Mouse (Mus musculus): Measurements from ENCODE around the gene Zfp358. TPM values are rescaled to one million over a fixed set of nuclear protein-coding genes. Genes with fewer than 3 reads are reported as not detected.

Zfp358 gene
- total and polyA plus RNA-seq, 2 experiments from 2014 or later, result 64.7 to 85.3 TPM

DNA sequence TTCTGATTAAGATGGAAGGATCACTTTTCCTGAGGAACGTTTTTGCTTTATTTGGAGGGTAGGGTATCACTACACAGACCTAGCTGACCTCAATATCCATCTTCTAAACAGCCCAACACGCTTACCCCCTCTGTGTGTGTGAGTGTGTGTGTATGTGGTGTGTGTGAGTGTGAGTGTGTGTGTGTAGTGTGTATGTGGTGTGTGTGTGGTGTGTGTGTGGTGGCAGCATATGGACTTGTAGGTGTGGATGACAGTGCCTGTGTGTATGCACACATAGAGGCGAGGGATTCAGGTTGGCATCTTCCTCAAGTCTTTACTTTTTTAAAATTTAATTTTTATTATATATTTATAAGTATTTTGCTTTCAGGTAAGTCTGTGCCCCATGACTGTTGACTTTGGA lies 5.6 kb downstream of the Zfp358 start:
- DNase-seq, result no peak
- TF ChIP-seq CTCF (IDR thresholded peaks at IDR 0.05; ENCODE audit: low read depth), result no peak
- no peak overlapping the region for H3K27ac ChIP-seq (ENCODE audit: low read depth, low read length)
- 86% methylated on average over 3 of the region's 3 CpGs for WGBS
- no peak overlapping the region for H3K9ac ChIP-seq
- no peaks in the 10 kb centered on the region for H3K9me3 ChIP-seq (ENCODE audit: low read length)
- no peaks in the 10 kb centered on the region for H3K27me3 ChIP-seq (ENCODE audit: insufficient read depth, low read length)
- no peak for ATAC-seq
- no peak overlapping the region for H3K4me3 ChIP-seq (ENCODE audit: low read depth, low read length)
- peaks cover 8% of the 10 kb centered on the region for H3K4me1 ChIP-seq (ENCODE audit: insufficient read depth)
- H3K4me2 ChIP-seq (ENCODE audit: low read depth), result no peak overlapping the region
- peaks cover 23% of the 10 kb centered on the region for H3K36me3 ChIP-seq (ENCODE audit: insufficient read depth)

- Histone ChIP-seq H3K9me3 (ENCODE audit: low read length) (no peaks in the 10 kb centered on the region), H3K9ac (peak overlapping the region; percentile 66), H3K36me3 (ENCODE audit: insufficient read depth) (peaks cover 27% of the 10 kb centered on the region), H3K4me3 (ENCODE audit: low read depth, low read length) (peak overlapping the region; percentile 97), H3K4me1 (ENCODE audit: insufficient read depth) (peaks cover 8% of the 10 kb centered on the region), H3K4me2 (ENCODE audit: low read depth) (peak overlapping the region; percentile 82), H3K27ac (ENCODE audit: low read depth, low read length) (peak overlapping the region; percentile 89), H3K27me3 (ENCODE audit: insufficient read depth, low read length) (no peaks in the 10 kb centered on the region)
- ATAC-seq (peak; percentile 47), DNase-seq (no peak)
- no peak for TF ChIP-seq CTCF (IDR thresholded peaks at IDR 0.05; ENCODE audit: low read depth)
- 4% methylated on average over 8 of the region's 8 CpGs for WGBS
These were observed 6.8 kb downstream of the Zfp358 start for GRCm38 (mm10) chr8:3499751-3500150.

GRCm38 (mm10) chr8:3500235-3501090 lies 7.5 kb downstream of the Zfp358 start, which contains the start of gene Mcoln1:
Mcoln1 (plus strand) TSS chr8:3500457.
- H3K36me3 ChIP-seq (ENCODE audit: insufficient read depth), result peaks cover 23% of the 10 kb centered on the region
- under 1% methylated on average over 59 of the region's 70 CpGs for WGBS
- H3K27me3 ChIP-seq (ENCODE audit: insufficient read depth, low read length), result no peaks in the 10 kb centered on the region
- H3K9me3 ChIP-seq (ENCODE audit: low read length), result no peaks in the 10 kb centered on the region
- peak within 1 kb of the TSS; percentile 97 for H3K4me3 ChIP-seq (ENCODE audit: low read depth, low read length)
- peaks cover 8% of the 10 kb centered on the region for H3K4me1 ChIP-seq (ENCODE audit: insufficient read depth)
- H3K4me2 ChIP-seq (ENCODE audit: low read depth), result peak within 1 kb of the TSS; percentile 82
- DNase-seq, result peak; percentile 99
- peak; percentile 31 for TF ChIP-seq CTCF (IDR thresholded peaks at IDR 0.05; ENCODE audit: low read depth)
- peak within 1 kb of the TSS; percentile 66 for H3K9ac ChIP-seq
- ATAC-seq, result peak; percentile 90
- H3K27ac ChIP-seq (ENCODE audit: low read depth, low read length), result peak within 1 kb of the TSS; percentile 89

DNA sequence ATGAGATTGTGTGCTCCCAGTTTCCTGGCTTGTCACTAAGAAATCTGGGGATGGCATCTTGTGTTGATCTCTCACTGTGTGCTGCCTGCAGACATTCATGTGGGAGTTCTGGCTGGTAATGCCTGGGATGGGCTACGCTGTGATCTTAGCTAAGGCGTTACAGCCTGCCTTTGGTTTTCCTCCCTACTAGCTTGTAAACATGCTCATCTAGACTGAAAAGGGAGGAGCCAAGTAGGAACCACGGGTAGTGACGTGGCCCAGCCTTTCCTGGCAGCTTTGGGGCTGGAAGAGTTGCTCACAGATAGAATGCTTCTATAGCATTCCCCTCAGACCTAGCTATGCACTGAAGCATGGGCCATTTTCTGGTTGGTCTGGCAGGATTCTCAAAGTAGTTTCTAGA lies 9.3 kb downstream of the Zfp358 start:
- WGBS, result 62% methylated on average over 4 of the region's 4 CpGs
- Histone ChIP-seq H3K27ac (ENCODE audit: low read depth, low read length) (no peak overlapping the region), H3K4me3 (ENCODE audit: low read depth, low read length) (no peak overlapping the region), H3K4me1 (ENCODE audit: insufficient read depth) (peaks cover 8% of the 10 kb centered on the region), H3K36me3 (ENCODE audit: insufficient read depth) (peaks cover 21% of the 10 kb centered on the region), H3K9ac (no peak overlapping the region), H3K9me3 (ENCODE audit: low read length) (no peaks in the 10 kb centered on the region), H3K4me2 (ENCODE audit: low read depth) (no peak overlapping the region), H3K27me3 (ENCODE audit: insufficient read depth, low read length) (no peaks in the 10 kb centered on the region)
- no peak for TF ChIP-seq CTCF (IDR thresholded peaks at IDR 0.05; ENCODE audit: low read depth)
- no peak for ATAC-seq
- no peak for DNase-seq

DNA sequence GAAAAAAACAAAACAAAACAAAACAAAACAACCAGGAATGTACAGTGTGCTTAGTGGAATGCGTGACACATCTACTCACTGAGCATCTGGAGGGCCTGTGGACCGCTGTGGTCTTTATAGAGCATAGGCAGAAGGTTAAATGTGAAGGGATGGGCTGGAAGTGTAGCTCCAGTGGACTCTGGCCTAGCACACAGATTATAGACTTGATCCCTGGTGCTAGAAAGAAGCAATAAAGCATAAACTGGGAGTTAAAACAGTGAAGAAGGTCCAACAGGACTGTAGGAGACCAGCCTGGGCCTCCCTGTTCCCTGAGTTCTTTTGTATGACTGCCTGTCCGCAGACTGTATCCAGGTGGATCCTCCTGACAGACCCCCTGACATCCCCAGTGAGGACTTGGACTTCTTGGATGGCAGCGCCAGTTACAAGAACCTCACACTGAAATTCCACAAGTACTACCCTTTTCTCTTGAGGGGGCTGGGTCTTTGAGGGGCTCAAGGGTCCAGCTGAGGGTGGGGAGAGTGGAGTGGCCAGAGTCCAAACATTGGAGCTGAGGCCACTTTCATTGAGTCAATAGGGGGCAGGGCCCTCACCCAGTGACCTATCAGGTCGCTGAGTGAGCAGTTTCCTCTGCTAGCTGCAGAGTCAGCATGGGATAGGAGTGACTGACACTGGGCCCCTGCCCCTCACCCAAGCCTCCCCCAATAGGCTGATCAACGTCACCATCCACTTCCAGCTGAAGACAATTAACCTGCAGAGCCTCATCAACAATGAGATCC lies 15.2 kb downstream of the Zfp358 start:
- no peak for DNase-seq
- Histone ChIP-seq H3K36me3 (ENCODE audit: insufficient read depth) (peaks cover 61% of the 10 kb centered on the region), H3K27me3 (ENCODE audit: insufficient read depth, low read length) (no peaks in the 10 kb centered on the region), H3K27ac (ENCODE audit: low read depth, low read length) (no peak overlapping the region), H3K4me1 (ENCODE audit: insufficient read depth) (no peaks in the 10 kb centered on the region), H3K4me2 (ENCODE audit: low read depth) (no peak overlapping the region), H3K4me3 (ENCODE audit: low read depth, low read length) (no peak overlapping the region), H3K9me3 (ENCODE audit: low read length) (no peaks in the 10 kb centered on the region), H3K9ac (no peak overlapping the region)
- no peak for TF ChIP-seq CTCF (IDR thresholded peaks at IDR 0.05; ENCODE audit: low read depth)
- no peak for ATAC-seq
- 86% methylated on average over 6 of the region's 6 CpGs for WGBS

DNA sequence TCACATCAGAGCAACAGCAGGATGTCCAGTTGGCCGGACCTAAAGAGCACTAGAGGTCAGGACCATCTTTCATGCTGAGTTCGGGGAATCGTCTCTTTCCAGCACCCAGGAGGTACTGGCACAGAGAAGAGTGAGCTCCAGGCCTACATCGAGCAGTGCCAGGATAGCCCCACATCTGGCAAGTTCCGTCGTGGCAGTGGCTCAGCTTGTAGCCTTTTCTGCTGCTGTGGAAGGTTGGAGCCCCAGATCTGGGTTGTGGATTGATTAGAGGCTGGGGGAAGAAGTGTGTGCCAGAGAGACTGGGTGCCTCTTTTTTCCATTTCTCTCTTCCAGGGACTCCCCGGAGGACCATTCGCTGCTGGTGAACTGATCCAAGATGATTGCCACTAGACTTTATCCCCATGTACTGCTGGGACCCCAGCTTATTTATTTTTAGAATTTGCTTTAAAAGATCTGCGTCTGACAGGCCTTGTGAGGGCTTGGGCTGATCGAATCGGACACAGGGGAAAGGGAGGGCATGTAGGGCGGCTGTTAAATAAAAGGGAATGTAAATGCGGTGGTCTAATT lies 21.8 kb downstream of the Zfp358 start:
- ATAC-seq (no peak), DNase-seq (no peak)
- peak overlapping the region; percentile 93 for H3K4me2 ChIP-seq (ENCODE audit: low read depth)
- 29% methylated on average over 13 of the region's 13 CpGs for WGBS
- peaks cover 6% of the 10 kb centered on the region; the same call in 1 of the 2 replicates for H3K4me1 ChIP-seq (ENCODE audit: insufficient read depth)
- H3K9me3 ChIP-seq (ENCODE audit: low read length), result no peaks in the 10 kb centered on the region
- TF ChIP-seq CTCF (IDR thresholded peaks at IDR 0.05; ENCODE audit: low read depth), result no peak
- H3K27me3 ChIP-seq (ENCODE audit: insufficient read depth, low read length), result no peaks in the 10 kb centered on the region
- H3K4me3 ChIP-seq (ENCODE audit: low read depth, low read length), result peak overlapping the region; percentile 62
- H3K36me3 ChIP-seq (ENCODE audit: insufficient read depth), result peaks cover 30% of the 10 kb centered on the region
- peak overlapping the region; percentile 77 for H3K27ac ChIP-seq (ENCODE audit: low read depth, low read length)
- peak overlapping the region; percentile 64 for H3K9ac ChIP-seq
